Mouse (Mus musculus): ENCODE data around the gene Lrrc4. TPM values are rescaled to one million over a fixed set of nuclear protein-coding genes. Genes with fewer than 3 reads are reported as not detected.

Lrrc4 gene
- polyA plus RNA-seq, 1 experiment from 2014 or later: 0.56 TPM

GRCm38 (mm10) chr6:28823802-28824201, 7.7 kb downstream of the Lrrc4 start:
- WGBS: 87% methylated on average over 5 of the region's 5 CpGs
- no peak for ATAC-seq (replicated peaks; ENCODE audit: low FRiP score)
- no peak overlapping the region for H3K9ac ChIP-seq (ENCODE audit: low read depth, low read length)

GRCm38 (mm10) chr6:28823375-28823774, 8.2 kb downstream of the Lrrc4 start:
- 86% methylated on average over 3 of the region's 3 CpGs for WGBS
- no peaks in the 10 kb centered on the region for H3K9me3 ChIP-seq (ENCODE audit: control insufficient read depth, low read length)
- no peak for ATAC-seq (replicated peaks; ENCODE audit: low FRiP score)
- no peak overlapping the region for H3K27ac ChIP-seq (ENCODE audit: low read depth, low read length)
- H3K9ac ChIP-seq (ENCODE audit: low read depth, low read length): no peak overlapping the region
- H3K27me3 ChIP-seq (replicated peaks; ENCODE audit: control insufficient read depth, insufficient read depth, low read length): no peaks in the 10 kb centered on the region
- H3K4me3 ChIP-seq (ENCODE audit: low read depth, low read length): no peak overlapping the region
- no peaks in the 10 kb centered on the region for H3K36me3 ChIP-seq (ENCODE audit: control insufficient read depth, insufficient read depth, low read length)
- H3K4me2 ChIP-seq: no peak overlapping the region
- DNase-seq (ENCODE audit: low spot score): no peak
- H3K4me1 ChIP-seq (replicated peaks; ENCODE audit: control insufficient read depth, insufficient read depth, low read length): no peaks in the 10 kb centered on the region

More at GRCm38 (mm10) chr6:28823802-28824201, 7.7 kb downstream of the Lrrc4 start:
- Histone ChIP-seq H3K27ac (ENCODE audit: low read depth, low read length) (no peak overlapping the region), H3K4me2 (no peak overlapping the region), H3K9me3 (ENCODE audit: control insufficient read depth, low read length) (no peaks in the 10 kb centered on the region), H3K36me3 (ENCODE audit: control insufficient read depth, insufficient read depth, low read length) (no peaks in the 10 kb centered on the region), H3K27me3 (replicated peaks; ENCODE audit: control insufficient read depth, insufficient read depth, low read length) (no peaks in the 10 kb centered on the region), H3K4me1 (replicated peaks; ENCODE audit: control insufficient read depth, insufficient read depth, low read length) (no peaks in the 10 kb centered on the region), H3K4me3 (ENCODE audit: low read depth, low read length) (no peak overlapping the region)
- no peak for DNase-seq (ENCODE audit: low spot score)

- ATAC-seq (replicated peaks; ENCODE audit: low FRiP score) (no peak), DNase-seq (ENCODE audit: low spot score) (no peak)
These were observed 9.3 kb downstream of the Lrrc4 start for GRCm38 (mm10) chr6:28822296-28822695.

GRCm38 (mm10) chr6:28819509-28820358, 11.8 kb downstream of the Lrrc4 start:
- H3K9me3 ChIP-seq (ENCODE audit: control insufficient read depth, low read length): no peaks in the 10 kb centered on the region
- no peak for ATAC-seq (replicated peaks; ENCODE audit: low FRiP score)
- no peak overlapping the region for H3K4me2 ChIP-seq
- no peak overlapping the region for H3K9ac ChIP-seq (ENCODE audit: low read depth, low read length)
- no peak for DNase-seq (ENCODE audit: low spot score)
- no peaks in the 10 kb centered on the region for H3K36me3 ChIP-seq (ENCODE audit: control insufficient read depth, insufficient read depth, low read length)
- 84% methylated on average over 13 of the region's 13 CpGs for WGBS
- no peaks in the 10 kb centered on the region for H3K4me1 ChIP-seq (replicated peaks; ENCODE audit: control insufficient read depth, insufficient read depth, low read length)
- no peak overlapping the region for H3K4me3 ChIP-seq (ENCODE audit: low read depth, low read length)
- no peaks in the 10 kb centered on the region for H3K27me3 ChIP-seq (replicated peaks; ENCODE audit: control insufficient read depth, insufficient read depth, low read length)
- H3K27ac ChIP-seq (ENCODE audit: low read depth, low read length): no peak overlapping the region

More at GRCm38 (mm10) chr6:28822296-28822695, 9.3 kb downstream of the Lrrc4 start:
- no peaks in the 10 kb centered on the region for H3K27me3 ChIP-seq (replicated peaks; ENCODE audit: control insufficient read depth, insufficient read depth, low read length)
- H3K36me3 ChIP-seq (ENCODE audit: control insufficient read depth, insufficient read depth, low read length): no peaks in the 10 kb centered on the region
- no peak overlapping the region for H3K27ac ChIP-seq (ENCODE audit: low read depth, low read length)
- H3K4me3 ChIP-seq (ENCODE audit: low read depth, low read length): no peak overlapping the region
- no peak overlapping the region for H3K4me2 ChIP-seq
- H3K9me3 ChIP-seq (ENCODE audit: control insufficient read depth, low read length): no peaks in the 10 kb centered on the region
- WGBS: 71% methylated on average over 3 of the region's 3 CpGs
- H3K9ac ChIP-seq (ENCODE audit: low read depth, low read length): no peak overlapping the region
- H3K4me1 ChIP-seq (replicated peaks; ENCODE audit: control insufficient read depth, insufficient read depth, low read length): no peaks in the 10 kb centered on the region

- no peak overlapping the region for H3K9ac ChIP-seq (ENCODE audit: low read depth, low read length)
- no peaks in the 10 kb centered on the region for H3K4me1 ChIP-seq (replicated peaks; ENCODE audit: control insufficient read depth, insufficient read depth, low read length)
- WGBS: 70% methylated on average over 9 of the region's 9 CpGs
These were observed 14.5 kb downstream of the Lrrc4 start for GRCm38 (mm10) chr6:28817039-28817438.

GRCm38 (mm10) chr6:28814895-28815294, 16.7 kb downstream of the Lrrc4 start:
- no peak for ATAC-seq (replicated peaks; ENCODE audit: low FRiP score)
- no peaks in the 10 kb centered on the region for H3K9me3 ChIP-seq (ENCODE audit: control insufficient read depth, low read length)
- H3K4me3 ChIP-seq (ENCODE audit: low read depth, low read length): no peak overlapping the region
- no peak overlapping the region for H3K4me2 ChIP-seq
- no peaks in the 10 kb centered on the region for H3K36me3 ChIP-seq (ENCODE audit: control insufficient read depth, insufficient read depth, low read length)
- H3K27ac ChIP-seq (ENCODE audit: low read depth, low read length): no peak overlapping the region
- 89% methylated on average over 2 of the region's 2 CpGs for WGBS
- no peaks in the 10 kb centered on the region for H3K27me3 ChIP-seq (replicated peaks; ENCODE audit: control insufficient read depth, insufficient read depth, low read length)
- H3K9ac ChIP-seq (ENCODE audit: low read depth, low read length): no peak overlapping the region
- no peak for DNase-seq (ENCODE audit: low spot score)
- no peaks in the 10 kb centered on the region for H3K4me1 ChIP-seq (replicated peaks; ENCODE audit: control insufficient read depth, insufficient read depth, low read length)

More at GRCm38 (mm10) chr6:28817039-28817438, 14.5 kb downstream of the Lrrc4 start:
- no peak for DNase-seq (ENCODE audit: low spot score)
- Histone ChIP-seq H3K27ac (ENCODE audit: low read depth, low read length) (no peak overlapping the region), H3K4me3 (ENCODE audit: low read depth, low read length) (no peak overlapping the region), H3K36me3 (ENCODE audit: control insufficient read depth, insufficient read depth, low read length) (no peaks in the 10 kb centered on the region), H3K27me3 (replicated peaks; ENCODE audit: control insufficient read depth, insufficient read depth, low read length) (no peaks in the 10 kb centered on the region), H3K4me2 (no peak overlapping the region), H3K9me3 (ENCODE audit: control insufficient read depth, low read length) (no peaks in the 10 kb centered on the region)
- no peak for ATAC-seq (replicated peaks; ENCODE audit: low FRiP score)

- no peaks in the 10 kb centered on the region for H3K27me3 ChIP-seq (replicated peaks; ENCODE audit: control insufficient read depth, insufficient read depth, low read length)
- H3K4me1 ChIP-seq (replicated peaks; ENCODE audit: control insufficient read depth, insufficient read depth, low read length): no peaks in the 10 kb centered on the region
- no peak overlapping the region for H3K27ac ChIP-seq (ENCODE audit: low read depth, low read length)
- no peaks in the 10 kb centered on the region for H3K36me3 ChIP-seq (ENCODE audit: control insufficient read depth, insufficient read depth, low read length)
- DNase-seq (ENCODE audit: low spot score) (no peak), ATAC-seq (replicated peaks; ENCODE audit: low FRiP score) (no peak)
- no peaks in the 10 kb centered on the region for H3K9me3 ChIP-seq (ENCODE audit: control insufficient read depth, low read length)
- no peak overlapping the region for H3K4me2 ChIP-seq
- H3K9ac ChIP-seq (ENCODE audit: low read depth, low read length): no peak overlapping the region
- 83% methylated on average over 9 of the region's 9 CpGs for WGBS
- no peak overlapping the region for H3K4me3 ChIP-seq (ENCODE audit: low read depth, low read length)
These were observed 18.5 kb downstream of the Lrrc4 start for GRCm38 (mm10) chr6:28813057-28813456.

GRCm38 (mm10) chr6:28804751-28805150, 26.8 kb downstream of the Lrrc4 start:
- DNase-seq (ENCODE audit: low spot score) (no peak), ATAC-seq (replicated peaks; ENCODE audit: low FRiP score) (no peak)
- Histone ChIP-seq H3K4me3 (ENCODE audit: low read depth, low read length) (no peak overlapping the region), H3K9ac (ENCODE audit: low read depth, low read length) (no peak overlapping the region), H3K36me3 (ENCODE audit: control insufficient read depth, insufficient read depth, low read length) (no peaks in the 10 kb centered on the region), H3K9me3 (ENCODE audit: control insufficient read depth, low read length) (no peaks in the 10 kb centered on the region), H3K4me2 (no peak overlapping the region), H3K4me1 (replicated peaks; ENCODE audit: control insufficient read depth, insufficient read depth, low read length) (no peaks in the 10 kb centered on the region), H3K27ac (ENCODE audit: low read depth, low read length) (no peak overlapping the region), H3K27me3 (replicated peaks; ENCODE audit: control insufficient read depth, insufficient read depth, low read length) (no peaks in the 10 kb centered on the region)
- WGBS: 85% methylated on average over 5 of the region's 5 CpGs

GRCm38 (mm10) chr6:28803678-28804279, 27.8 kb downstream of the Lrrc4 start:
- H3K27ac ChIP-seq (ENCODE audit: low read depth, low read length): no peak overlapping the region
- 89% methylated on average over 6 of the region's 6 CpGs for WGBS
- H3K9ac ChIP-seq (ENCODE audit: low read depth, low read length): no peak overlapping the region
- H3K27me3 ChIP-seq (replicated peaks; ENCODE audit: control insufficient read depth, insufficient read depth, low read length): no peaks in the 10 kb centered on the region
- H3K4me3 ChIP-seq (ENCODE audit: low read depth, low read length): no peak overlapping the region
- H3K36me3 ChIP-seq (ENCODE audit: control insufficient read depth, insufficient read depth, low read length): no peaks in the 10 kb centered on the region
- H3K4me1 ChIP-seq (replicated peaks; ENCODE audit: control insufficient read depth, insufficient read depth, low read length): no peaks in the 10 kb centered on the region
- H3K4me2 ChIP-seq: no peak overlapping the region
- DNase-seq (ENCODE audit: low spot score) (no peak), ATAC-seq (replicated peaks; ENCODE audit: low FRiP score) (no peak)
- no peaks in the 10 kb centered on the region for H3K9me3 ChIP-seq (ENCODE audit: control insufficient read depth, low read length)

All from liver, embryonic 11.5 days (tissue).